Mouse (Mus musculus) kidney, postnatal 36 days (tissue): ENCODE data around the gene Ccdc89.

Experiments used
- DNase-seq, 2 experiments: peaks; one replicate each; pipeline ENCODE4 v3.0.0; 2021 to 2022; ENCODE audit warnings: mixed read lengths in 2 of 2

Gene Ccdc89

GRCm38 (mm10) chr7:90426020-90427001 is at the start of gene Ccdc89:
Gene Ccdc89, plus strand, starts transcription at chr7:90426577.
- peak; percentile 86 to 92 for DNase-seq

DNA sequence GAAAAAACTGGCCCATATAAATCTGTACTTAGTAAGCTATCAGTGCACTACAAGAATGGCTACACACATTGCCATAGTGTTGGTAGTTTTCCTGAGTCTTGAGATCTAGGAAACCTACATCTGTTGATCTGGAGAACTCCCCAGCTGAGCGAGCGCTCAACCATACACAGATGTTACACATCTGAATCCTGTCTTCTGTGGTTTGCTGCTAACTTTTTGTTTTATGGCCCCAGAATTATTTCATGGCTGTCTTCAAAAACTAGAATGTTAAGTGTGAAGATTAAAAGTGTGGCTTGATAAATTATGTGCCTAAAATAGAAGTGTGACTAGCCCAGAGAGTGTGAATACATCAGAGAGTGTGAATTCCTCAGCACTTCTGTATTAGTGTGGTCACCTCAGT is 42.0 kb upstream of the Ccdc89 start:
- no peak for DNase-seq

DNA sequence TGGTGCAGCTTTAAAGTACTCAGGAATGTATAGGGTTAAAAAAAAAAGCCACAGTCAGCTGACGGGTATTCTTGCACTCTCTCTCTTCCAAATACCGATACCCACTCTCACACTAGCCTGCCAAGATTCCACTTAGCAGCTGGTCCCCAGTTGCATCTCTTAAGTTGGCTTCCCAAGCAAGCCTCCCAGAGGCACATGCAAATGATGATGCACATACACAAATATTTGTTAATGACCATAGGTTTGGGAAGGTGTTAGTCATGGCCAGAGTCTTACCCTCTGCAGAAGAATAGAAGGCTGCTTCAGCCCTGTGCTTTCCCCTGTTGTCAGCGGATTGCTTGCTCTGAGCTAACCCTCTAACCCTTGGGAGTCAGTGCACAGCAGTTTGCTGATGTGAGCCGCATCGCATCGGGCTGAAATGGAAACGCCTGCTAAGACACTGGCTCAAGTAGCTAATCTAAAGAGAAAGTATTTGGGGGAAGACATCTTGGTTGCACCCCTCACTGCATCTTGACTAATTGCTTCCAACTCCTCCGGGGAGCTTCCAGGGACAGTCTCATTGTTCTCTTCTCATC is 39.4 kb upstream of the Ccdc89 start:
- DNase-seq: no peak

DNA sequence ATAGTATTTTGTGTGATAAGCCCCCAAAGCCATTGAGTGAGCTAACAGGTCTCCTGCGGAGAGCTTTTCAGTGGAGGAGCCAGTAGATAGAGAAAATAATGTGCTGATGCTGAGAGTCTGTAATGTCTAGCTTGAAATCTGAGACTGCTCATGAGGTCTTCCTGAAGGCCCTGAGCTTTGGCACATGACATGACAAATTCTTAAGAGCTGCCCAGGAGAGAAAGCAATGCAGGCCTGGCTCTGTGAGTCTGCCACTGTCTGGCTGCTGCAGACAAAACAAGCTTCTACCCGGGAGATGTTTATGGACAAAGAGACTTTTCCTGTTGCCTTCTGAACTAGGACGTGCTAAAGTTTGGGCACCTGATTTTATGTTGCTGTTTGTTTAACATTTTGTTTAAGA is 36.6 kb upstream of the Ccdc89 start:
- no peak for DNase-seq

GRCm38 (mm10) chr7:90395073-90395472 is 31.3 kb upstream of the Ccdc89 start:
- DNase-seq: no peak

DNA sequence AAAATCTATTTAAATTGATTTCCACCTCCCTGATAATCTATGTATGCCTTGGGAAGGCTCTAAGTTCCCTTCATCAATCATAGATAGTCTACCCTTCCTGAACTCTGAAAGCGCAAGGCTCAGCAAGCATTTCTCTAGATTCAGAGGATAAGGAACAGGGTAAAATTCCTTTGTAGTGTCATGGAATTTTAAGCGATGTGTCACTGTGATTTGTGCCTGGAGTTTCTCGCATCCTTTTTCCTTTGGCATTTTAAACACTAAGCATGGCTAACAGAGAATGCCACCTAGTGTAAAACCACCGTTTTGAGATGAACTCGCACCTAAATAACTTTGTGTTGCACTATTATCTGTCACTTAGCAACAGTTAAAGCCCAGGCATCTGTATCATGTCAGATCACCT is 30.4 kb upstream of the Ccdc89 start:
- DNase-seq: no peak

- DNase-seq: peak; percentile 53 to 83
These were observed 16.4 kb upstream of the Ccdc89 start for GRCm38 (mm10) chr7:90409934-90410333.

- no peak for DNase-seq
These were observed 629 bp downstream of the Ccdc89 start for GRCm38 (mm10) chr7:90427006-90427405.

DNA sequence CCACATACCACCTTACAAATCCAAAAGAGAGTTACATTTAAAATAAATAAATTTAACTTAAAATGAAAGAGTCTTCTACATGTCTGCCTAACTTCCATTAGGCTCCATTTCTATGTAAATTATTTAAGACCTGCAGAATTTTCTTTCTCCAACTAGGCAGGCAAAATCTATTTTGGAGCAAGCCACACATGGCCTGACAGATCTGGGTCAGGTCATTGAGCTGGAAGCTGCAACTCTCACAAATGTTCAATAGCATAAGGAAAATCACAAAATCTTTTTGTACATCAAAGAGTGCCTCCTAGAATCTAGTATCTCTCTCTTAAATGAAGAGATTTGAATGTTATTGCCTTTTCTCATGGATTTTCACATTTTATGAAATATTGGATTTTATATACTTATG is 5.8 kb downstream of the Ccdc89 start:
- no peak for DNase-seq

- no peak for DNase-seq
These were observed 13.7 kb downstream of the Ccdc89 start for GRCm38 (mm10) chr7:90440044-90440443.

- DNase-seq: no peak
These were observed 15.7 kb downstream of the Ccdc89 start for GRCm38 (mm10) chr7:90442070-90442469.

DNA sequence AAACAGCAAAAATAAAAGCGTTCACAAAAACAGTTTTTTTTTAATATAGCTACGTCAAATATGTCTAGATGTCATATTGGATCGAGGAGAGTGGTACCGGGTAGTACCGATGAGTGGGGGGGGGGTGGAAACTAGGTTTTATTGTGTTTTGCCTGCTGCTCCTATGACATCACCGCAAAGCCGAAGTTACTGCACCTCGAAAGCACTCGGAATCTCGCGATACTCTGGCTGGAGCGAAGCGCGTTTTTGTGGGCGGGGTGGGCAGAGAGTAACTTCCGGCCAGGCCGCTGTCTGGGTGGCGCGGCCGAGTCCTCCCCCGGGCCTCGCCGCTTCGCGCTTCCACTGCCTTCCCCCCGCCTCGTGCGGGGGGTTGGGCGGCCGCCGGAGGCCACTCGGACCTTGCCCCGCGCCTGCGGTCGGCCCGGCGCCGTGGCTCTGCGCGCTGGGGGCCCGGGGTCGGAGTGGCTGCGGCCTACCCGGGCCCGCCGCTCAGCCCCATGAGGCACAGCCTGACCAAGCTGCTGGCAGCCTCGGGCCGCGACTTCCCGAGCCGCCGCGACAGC is 16.2 kb downstream of the Ccdc89 start, which contains the start of gene Crebzf:
Gene Crebzf (plus strand): TSS at position 212 of the 563 bp plus-strand sequence.
- peak; percentile 98 to 99 for DNase-seq

DNA sequence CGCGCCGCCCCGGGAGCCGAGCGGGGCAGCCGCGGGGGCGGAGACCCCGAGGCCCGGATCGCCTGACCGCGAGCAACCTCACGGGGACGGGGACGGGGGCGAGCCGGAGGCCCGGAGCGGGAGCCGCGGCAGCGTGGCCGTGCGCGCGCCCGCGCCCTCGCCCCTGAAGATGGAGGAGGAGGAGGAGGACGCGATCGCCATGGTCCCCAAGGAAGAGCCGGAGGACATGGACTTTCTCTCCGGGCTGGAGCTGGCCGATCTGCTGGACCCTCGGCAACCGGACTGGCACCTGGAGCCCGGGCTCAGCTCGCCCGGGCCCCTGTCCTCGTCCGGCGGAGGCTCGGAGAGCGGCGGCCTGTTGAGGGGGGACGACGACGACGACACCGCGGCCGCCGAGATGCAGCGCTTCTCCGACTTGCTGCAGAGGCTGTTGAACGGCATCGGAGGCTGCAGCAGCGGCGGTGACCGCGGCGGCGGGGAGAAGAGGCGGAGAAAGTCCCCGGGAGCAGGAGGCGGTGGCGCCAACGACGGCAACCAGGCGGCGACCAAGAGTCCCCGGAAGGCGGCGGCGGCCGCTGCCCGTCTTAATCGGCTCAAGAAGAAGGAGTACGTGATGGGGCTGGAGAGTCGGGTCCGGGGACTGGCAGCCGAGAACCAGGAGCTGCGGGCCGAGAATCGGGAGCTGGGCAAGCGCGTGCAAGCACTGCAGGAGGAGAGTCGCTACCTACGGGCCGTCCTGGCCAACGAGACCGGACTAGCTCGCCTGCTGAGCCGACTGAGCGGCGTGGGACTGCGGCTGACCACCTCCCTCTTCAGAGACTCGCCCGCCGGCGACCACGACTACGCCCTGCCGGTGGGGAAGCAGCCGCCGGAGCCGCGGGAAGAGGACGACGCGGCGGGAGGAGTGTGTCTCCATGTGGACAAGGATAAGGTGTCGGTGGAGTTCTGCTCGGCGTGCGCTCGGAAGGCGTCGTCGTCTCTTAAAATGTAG is 17.0 kb downstream of the Ccdc89 start:
- DNase-seq: peak; percentile 68 to 82

DNA sequence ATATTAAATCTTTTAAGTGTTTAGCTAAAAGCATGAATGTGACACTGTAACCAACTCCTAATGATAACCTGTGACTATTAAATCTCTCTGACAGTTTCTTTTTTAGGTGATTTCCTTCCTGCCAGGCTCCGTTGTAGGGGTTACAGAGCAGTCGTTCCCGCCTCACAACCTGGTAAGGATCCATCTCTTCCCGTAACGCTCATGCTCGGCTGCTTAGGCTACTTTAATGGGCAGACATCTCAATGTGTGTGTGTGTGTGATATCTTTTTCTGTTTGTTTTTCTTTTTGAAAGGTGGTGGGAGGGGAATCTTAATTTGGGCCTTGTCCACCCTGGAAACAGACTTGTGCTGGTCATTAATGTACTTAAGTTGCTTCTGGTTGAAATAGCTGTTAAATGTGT is 17.8 kb downstream of the Ccdc89 start:
- peak in 1 of 2 experiments; percentile 33 for DNase-seq

GRCm38 (mm10) chr7:90456149-90456844 is 29.9 kb downstream of the Ccdc89 start:
- no peak for DNase-seq

- DNase-seq: peak; percentile 92 to 94
These were observed 30.6 kb downstream of the Ccdc89 start, which contains the start of gene Tmem126a for GRCm38 (mm10) chr7:90456845-90457468. Gene Tmem126a, minus strand, starts transcription at chr7:90457229.

GRCm38 (mm10) chr7:90457517-90457916 is 31.1 kb downstream of the Ccdc89 start:
- peak; percentile 12 to 32 for DNase-seq

GRCm38 (mm10) chr7:90460330-90460729 is 34.0 kb downstream of the Ccdc89 start:
- DNase-seq: peak in 1 of 2 experiments; percentile 14

GRCm38 (mm10) chr7:90460930-90461329 is 34.6 kb downstream of the Ccdc89 start:
- peak; percentile 33 to 68 for DNase-seq

GRCm38 (mm10) chr7:90461441-90461840 is 35.1 kb downstream of the Ccdc89 start:
- DNase-seq: no peak

- DNase-seq: no peak
These were observed 47.1 kb downstream of the Ccdc89 start for GRCm38 (mm10) chr7:90473511-90473910.
